Mouse (Mus musculus) embryonic facial prominence, embryonic 14.5 days (tissue): ENCODE data around the gene Wnt6. TPM values are rescaled to one million over a fixed set of nuclear protein-coding genes. Genes with fewer than 3 reads are reported as not detected.
A peak's percentile ranks its signal among the peaks of the same experiment; 100 is the strongest.

ENCODE experiments used
- ATAC-seq: fragments of 200-750 bp; cut with Nextera tagmentation; 2 replicates; pipeline ENCODE4 v1.8.0; 2017; ENCODE audit warnings: low read depth, moderate number of reproducible peaks, moderate TSS enrichment
- DNase-seq: peaks from one replicate; pipeline ENCODE4 v3.0.0-alpha.2; 2015; ENCODE audit warnings: low spot score
- H3K27ac ChIP-seq: fragments of 300-500 bp; sonication (generic); replicated peaks from 2 replicates; pipeline ENCODE4 v1.5.1; 2014; ENCODE audit warnings: low read depth, mild to moderate bottlenecking, low read length, moderate library complexity
- H3K27me3 ChIP-seq: fragments of 300-500 bp; sonication (generic); replicated peaks from 2 replicates; pipeline ENCODE4 v1.6.1; 2014; ENCODE audit warnings: low read length; ENCODE audit not compliant: control insufficient read depth, insufficient read depth
- H3K36me3 ChIP-seq: fragments of 300-500 bp; sonication (generic); 2 replicates; pipeline ENCODE4 v1.6.1; 2014; ENCODE audit warnings: low read length, mixed read lengths; ENCODE audit not compliant: control insufficient read depth, insufficient read depth
- H3K4me1 ChIP-seq: fragments of 300-500 bp; sonication (generic); 2 replicates; pipeline ENCODE4 v1.6.1; 2014; ENCODE audit warnings: antibody characterized with exemption, low read length; ENCODE audit not compliant: control insufficient read depth, insufficient read depth
- H3K4me2 ChIP-seq: fragments of 300-500 bp; sonication (generic); 2 replicates; pipeline ENCODE4 v1.6.1; 2014; ENCODE audit warnings: low read depth, mild to moderate bottlenecking, low read length, moderate library complexity, mixed read lengths
- H3K4me3 ChIP-seq: fragments of 300-500 bp; sonication (generic); 2 replicates; pipeline ENCODE4 v1.5.1; 2014; ENCODE audit warnings: low read depth, mild to moderate bottlenecking, low read length
- H3K9ac ChIP-seq: fragments of 300-500 bp; sonication (generic); 2 replicates; pipeline ENCODE4 v1.6.1; 2014; ENCODE audit warnings: low read depth, mild to moderate bottlenecking, low read length, moderate library complexity, mixed read lengths
- H3K9me3 ChIP-seq: fragments of 300-500 bp; sonication (generic); 2 replicates; pipeline ENCODE4 v1.6.1; 2016; ENCODE audit warnings: low read length; ENCODE audit not compliant: control insufficient read depth
- WGBS: fragments of 180-500 bp; shearing (Covaris S2); extraction: QIAGEN DNeasy Blood & Tissue Kit; methylation state at CpG from one replicate; pipeline ENCODE4 v1.1.7; 2014; 5-methylcytosine and 5-hydroxymethylcytosine counted together
- polyA plus RNA-seq: library from polyadenylated mRNA; unstranded; fragments of >200 nt; fragmentation: Nextera tagmentation; extraction: Ambion mirVana; gene quantifications from 2 replicates; pipeline ENCODE4 v1.2.1, GENCODE M21; 2014

Wnt6 gene
- polyA plus RNA-seq, 1 experiment from 2014 or later = 16.1 TPM

DNA sequence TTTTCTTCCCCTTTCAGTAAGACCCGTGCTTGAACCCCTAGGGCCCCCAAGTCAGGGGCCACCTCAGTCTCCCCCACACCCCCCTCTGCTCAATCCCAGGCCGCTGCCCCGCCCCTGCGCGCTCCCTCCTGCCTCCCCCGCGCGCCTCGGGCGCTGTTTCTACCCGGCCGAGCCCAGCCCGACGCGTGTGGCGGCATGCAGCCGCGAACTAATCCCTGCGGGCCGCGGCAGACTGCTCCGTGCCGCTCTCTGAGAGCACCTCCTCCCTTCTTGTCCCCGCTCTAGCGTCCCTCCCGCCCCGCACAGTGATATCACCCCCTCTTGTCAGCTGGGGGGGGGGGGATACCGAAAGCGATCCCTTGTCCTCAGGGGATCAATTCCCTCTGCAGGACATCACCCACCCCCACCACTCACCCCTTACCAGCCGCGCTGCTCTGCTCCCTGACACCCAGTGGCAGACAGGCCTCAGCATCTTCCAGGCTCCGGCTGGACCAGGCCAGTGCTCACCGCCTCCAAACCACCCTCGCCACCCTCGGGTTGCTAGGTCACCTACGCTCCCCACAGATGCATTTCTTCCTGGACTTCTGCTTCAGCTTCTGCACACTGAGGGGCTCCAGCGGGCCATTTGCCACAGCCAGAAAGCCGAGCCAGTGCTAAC, 22.9 kb downstream of the Wnt6 start:
- 1% methylated on average over 29 of the region's 38 CpGs for WGBS
- peak overlapping the region; percentile 37; the same call in 1 of the 2 replicates for H3K9ac ChIP-seq
- H3K4me1 ChIP-seq = peaks cover 42% of the 10 kb centered on the region
- peak overlapping the region; percentile 31 for H3K4me3 ChIP-seq
- DNase-seq (peak; percentile 80), ATAC-seq (peak; percentile 60)
- no peaks in the 10 kb centered on the region for H3K36me3 ChIP-seq
- H3K4me2 ChIP-seq = peak overlapping the region; percentile 54
- H3K27ac ChIP-seq = peak overlapping the region; percentile 1; the same call in 1 of the 2 replicates
- H3K9me3 ChIP-seq = no peaks in the 10 kb centered on the region
- H3K27me3 ChIP-seq = peaks cover 88% of the 10 kb centered on the region

DNA sequence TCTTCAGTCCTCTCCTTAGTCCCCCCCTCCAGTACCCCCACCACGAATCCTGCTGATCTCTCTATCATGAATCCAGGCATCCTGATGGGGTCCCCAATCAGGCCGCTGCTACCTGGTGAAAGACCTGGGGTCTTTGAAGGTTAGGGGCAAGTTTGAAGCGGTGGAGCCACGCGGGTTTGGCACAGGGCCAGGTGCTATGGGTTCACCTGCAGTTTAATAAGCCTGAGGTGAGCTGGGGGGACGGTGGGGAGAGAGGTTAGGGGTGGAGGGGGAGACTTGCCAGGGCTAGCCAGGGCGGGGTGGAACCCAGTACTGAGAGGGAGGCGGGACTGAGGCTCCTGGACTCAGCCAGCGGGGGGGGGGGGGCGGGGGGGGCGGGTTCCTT, 23.4 kb downstream of the Wnt6 start:
- no peaks in the 10 kb centered on the region for H3K36me3 ChIP-seq
- peak overlapping the region; percentile 31 for H3K4me3 ChIP-seq
- peaks cover 88% of the 10 kb centered on the region for H3K27me3 ChIP-seq
- H3K4me2 ChIP-seq = peak overlapping the region; percentile 54
- peak overlapping the region; percentile 1; the same call in 1 of the 2 replicates for H3K27ac ChIP-seq
- DNase-seq (no peak), ATAC-seq (no peak)
- no peaks in the 10 kb centered on the region for H3K9me3 ChIP-seq
- H3K4me1 ChIP-seq = peaks cover 37% of the 10 kb centered on the region
- WGBS = 6% methylated on average over 7 of the region's 11 CpGs
- H3K9ac ChIP-seq = 0 out of 2 replicates have a peak overlapping the region, but pooled peaks have one; percentile 37

DNA sequence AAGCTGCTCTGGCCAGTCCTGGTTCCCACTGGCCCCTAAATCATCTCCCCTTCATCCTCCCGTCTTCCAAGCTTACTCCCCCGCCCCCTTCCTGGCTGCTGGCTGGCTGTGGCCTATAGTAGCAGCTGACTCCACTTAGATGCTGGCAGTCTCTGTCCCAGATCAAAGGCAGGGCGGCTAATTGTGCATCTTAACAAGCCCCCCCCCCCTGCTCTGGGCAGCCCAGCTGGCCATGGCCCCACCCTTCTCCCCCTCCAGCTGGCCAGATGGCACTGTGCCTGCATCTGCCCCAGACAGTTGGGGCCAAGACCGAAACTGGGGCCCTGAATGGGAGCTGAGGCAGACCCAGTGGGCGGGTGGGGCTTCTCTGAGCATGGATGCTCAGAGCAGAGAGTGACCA, 25.8 kb downstream of the Wnt6 start:
- Histone ChIP-seq H3K36me3 (no peaks in the 10 kb centered on the region), H3K4me2 (no peak overlapping the region), H3K9ac (no peak overlapping the region), H3K27ac (no peak overlapping the region), H3K9me3 (no peaks in the 10 kb centered on the region), H3K4me1 (peaks cover 32% of the 10 kb centered on the region), H3K27me3 (peaks cover 87% of the 10 kb centered on the region), H3K4me3 (no peak overlapping the region)
- ATAC-seq = peak; percentile 55; the same call in 1 of the 2 replicates
- DNase-seq = peak; percentile 87
- WGBS = 11% methylated on average over 5 of the region's 5 CpGs

DNA sequence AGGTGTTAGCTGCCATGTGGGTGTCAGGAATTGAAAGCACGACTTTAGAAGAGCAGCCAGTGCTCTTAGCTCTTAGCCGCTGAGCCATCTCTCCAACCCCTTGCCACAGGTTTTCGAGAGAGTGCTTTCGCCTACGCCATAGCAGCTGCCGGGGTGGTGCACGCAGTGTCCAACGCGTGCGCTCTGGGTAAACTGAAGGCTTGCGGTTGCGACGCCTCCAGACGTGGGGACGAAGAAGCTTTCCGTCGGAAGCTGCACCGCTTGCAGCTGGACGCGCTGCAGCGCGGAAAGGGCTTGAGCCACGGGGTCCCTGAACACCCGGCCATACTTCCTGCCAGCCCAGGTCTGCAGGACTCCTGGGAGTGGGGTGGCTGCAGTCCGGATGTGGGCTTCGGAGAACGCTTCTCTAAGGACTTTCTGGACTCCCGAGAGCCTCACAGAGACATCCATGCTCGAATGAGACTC, 28.8 kb downstream of the Wnt6 start:
- H3K4me1 ChIP-seq = peaks cover 27% of the 10 kb centered on the region
- H3K9me3 ChIP-seq = no peaks in the 10 kb centered on the region
- 0% methylated on average over 23 of the region's 29 CpGs for WGBS
- DNase-seq = no peak
- ATAC-seq = no peak
- H3K36me3 ChIP-seq = no peaks in the 10 kb centered on the region
- H3K9ac ChIP-seq = 0 out of 2 replicates have a peak overlapping the region, but pooled peaks have one; percentile 19
- peak overlapping the region; percentile 23 for H3K4me3 ChIP-seq
- H3K27ac ChIP-seq = no peak overlapping the region
- H3K4me2 ChIP-seq = peak overlapping the region; percentile 52
- H3K27me3 ChIP-seq = peaks cover 88% of the 10 kb centered on the region

DNA sequence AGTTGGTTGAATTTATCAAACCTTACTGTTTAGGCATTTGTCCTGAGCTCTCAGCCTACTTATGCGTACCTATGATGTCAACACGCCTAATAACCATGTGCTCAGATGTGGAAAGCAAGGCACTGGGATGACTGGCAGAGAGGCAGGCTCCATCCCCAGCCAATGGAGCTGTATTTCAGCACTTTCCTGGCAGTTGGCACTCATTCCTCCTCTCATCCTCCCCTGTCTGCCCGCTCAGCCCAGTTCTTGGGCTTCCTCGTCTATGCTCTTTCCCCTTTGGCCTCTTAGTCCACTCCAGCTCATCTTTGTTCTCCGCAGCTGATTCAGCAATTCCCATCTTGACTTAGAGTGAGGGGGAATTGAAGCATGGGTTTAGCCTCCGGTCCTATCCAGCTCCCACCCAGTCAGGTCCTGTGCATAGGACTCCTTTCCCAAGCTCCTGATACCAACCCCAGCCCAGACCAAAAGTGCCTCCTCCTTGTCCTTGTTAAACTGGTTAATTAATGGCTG, 30.0 kb downstream of the Wnt6 start:
- H3K27ac ChIP-seq = no peak overlapping the region
- no peak overlapping the region for H3K4me2 ChIP-seq
- H3K4me3 ChIP-seq = no peak overlapping the region
- no peaks in the 10 kb centered on the region for H3K9me3 ChIP-seq
- ATAC-seq = no peak
- no peak overlapping the region for H3K9ac ChIP-seq
- no peak for DNase-seq
- H3K4me1 ChIP-seq = peaks cover 31% of the 10 kb centered on the region
- 27% methylated on average over 6 of the region's 6 CpGs for WGBS
- peaks cover 91% of the 10 kb centered on the region for H3K27me3 ChIP-seq
- H3K36me3 ChIP-seq = no peaks in the 10 kb centered on the region

DNA sequence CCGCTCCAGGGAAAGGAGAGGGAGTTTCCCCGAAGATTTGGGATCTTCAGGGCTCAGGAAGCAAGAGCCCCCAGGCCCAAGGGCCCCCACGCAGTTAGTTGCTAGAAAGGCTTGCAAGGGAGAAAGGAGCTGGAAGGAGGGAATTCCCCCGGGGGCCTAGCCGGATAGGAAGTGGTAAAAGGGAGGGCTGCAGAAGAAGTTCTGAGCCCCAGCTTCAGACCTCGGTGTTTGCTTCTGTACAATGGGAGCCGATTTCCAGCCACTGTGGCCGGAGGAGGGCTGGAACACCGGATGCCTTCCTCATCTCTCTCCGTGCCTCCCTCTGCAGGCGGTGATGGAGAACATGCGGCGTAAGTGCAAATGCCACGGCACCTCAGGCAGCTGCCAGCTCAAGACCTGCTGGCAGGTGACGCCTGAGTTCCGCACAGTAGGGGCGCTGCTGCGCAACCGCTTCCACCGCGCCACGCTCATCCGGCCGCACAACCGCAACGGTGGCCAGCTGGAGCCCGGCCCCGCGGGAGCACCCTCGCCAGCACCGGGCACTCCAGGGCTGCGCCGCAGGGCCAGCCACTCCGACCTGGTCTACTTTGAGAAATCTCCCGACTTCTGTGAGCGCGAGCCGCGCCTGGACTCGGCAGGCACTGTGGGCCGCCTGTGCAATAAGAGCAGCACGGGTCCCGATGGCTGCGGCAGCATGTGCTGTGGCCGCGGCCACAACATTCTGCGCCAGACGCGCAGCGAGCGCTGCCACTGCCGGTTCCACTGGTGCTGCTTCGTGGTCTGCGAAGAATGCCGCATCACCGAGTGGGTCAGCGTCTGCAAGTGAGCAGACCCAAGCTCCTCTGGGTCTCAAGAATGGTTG, 31.3 kb downstream of the Wnt6 start:
- Histone ChIP-seq H3K9ac (peak overlapping the region; percentile 62), H3K9me3 (no peaks in the 10 kb centered on the region), H3K36me3 (no peaks in the 10 kb centered on the region), H3K27me3 (peaks cover 97% of the 10 kb centered on the region), H3K4me2 (peak overlapping the region; percentile 90), H3K27ac (no peak overlapping the region), H3K4me3 (peak overlapping the region; percentile 48), H3K4me1 (peaks cover 37% of the 10 kb centered on the region)
- 1% methylated on average over 23 of the region's 57 CpGs for WGBS
- ATAC-seq (peak; percentile 41), DNase-seq (peak; percentile 85)

DNA sequence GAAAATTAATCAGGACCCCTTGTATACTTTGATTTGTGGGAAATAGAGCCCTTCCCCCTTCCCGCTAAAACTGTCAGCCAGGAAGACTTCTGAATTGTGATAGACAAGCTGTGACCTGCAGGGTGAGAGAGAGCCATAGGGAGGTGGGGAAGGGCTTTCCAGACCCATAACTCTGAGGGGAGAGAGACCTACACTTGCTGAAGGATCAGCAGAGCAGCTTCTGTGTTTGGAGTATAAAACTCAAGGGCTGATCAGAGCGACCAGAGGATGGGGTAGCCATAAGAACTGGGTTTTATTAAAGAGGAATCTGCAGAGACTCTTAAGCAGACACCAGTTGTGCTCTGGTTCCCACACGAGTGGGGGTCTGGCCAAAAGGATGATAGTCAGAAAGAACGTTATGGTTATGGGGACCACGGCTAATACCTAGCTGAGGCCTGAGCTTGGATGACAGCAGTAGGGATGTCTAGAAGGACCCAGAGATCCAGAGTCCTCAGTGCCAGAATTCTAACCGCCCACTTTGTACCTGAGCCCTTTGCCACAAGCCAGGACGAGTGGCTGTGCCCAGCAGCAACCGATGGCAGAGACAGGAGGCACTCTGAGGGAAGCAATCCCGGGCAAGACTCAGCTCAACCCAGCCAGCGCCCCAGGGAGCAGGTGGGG, 32.6 kb downstream of the Wnt6 start:
- peaks cover 42% of the 10 kb centered on the region for H3K4me1 ChIP-seq
- ATAC-seq (no peak), DNase-seq (no peak)
- H3K36me3 ChIP-seq = no peaks in the 10 kb centered on the region
- WGBS = 8% methylated on average over 10 of the region's 10 CpGs
- H3K4me3 ChIP-seq = no peak overlapping the region
- peaks cover 86% of the 10 kb centered on the region for H3K27me3 ChIP-seq
- H3K27ac ChIP-seq = no peak overlapping the region
- no peaks in the 10 kb centered on the region for H3K9me3 ChIP-seq
- H3K9ac ChIP-seq = no peak overlapping the region
- no peak overlapping the region for H3K4me2 ChIP-seq

DNA sequence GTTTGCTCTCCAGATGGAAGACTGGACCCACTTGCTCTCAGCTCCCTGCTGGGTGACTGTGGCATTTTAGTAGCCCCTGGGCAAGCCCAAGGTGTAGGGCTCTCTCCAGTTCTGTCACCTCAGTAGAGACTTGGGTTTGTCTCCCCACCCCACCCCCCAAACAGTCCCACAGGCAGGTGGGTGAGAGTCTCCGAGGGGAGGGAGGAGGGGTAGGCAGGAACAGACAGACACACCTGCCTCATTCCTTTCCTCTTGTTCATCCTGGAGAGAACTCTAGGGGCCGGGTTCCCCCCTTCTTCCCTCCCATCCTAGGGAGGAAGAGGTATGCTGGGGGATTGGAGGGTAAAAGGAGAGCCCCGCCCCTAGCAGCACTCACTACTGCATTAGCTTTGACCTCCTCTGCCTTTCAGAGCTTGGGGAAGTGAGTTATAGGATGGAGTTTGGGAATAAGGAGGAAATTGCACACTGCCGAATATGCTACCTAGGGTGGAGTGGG, 33.7 kb downstream of the Wnt6 start:
- no peak overlapping the region for H3K4me2 ChIP-seq
- WGBS = 14% methylated on average over 4 of the region's 4 CpGs

More for the DNA sequence above, 33.7 kb downstream of the Wnt6 start:
- ATAC-seq = peak; percentile 3; the same call in 1 of the 2 replicates
- no peak overlapping the region for H3K27ac ChIP-seq
- H3K27me3 ChIP-seq = peaks cover 80% of the 10 kb centered on the region
- H3K9ac ChIP-seq = no peak overlapping the region
- DNase-seq = peak; percentile 63
- no peaks in the 10 kb centered on the region for H3K36me3 ChIP-seq
- no peaks in the 10 kb centered on the region for H3K9me3 ChIP-seq
- peaks cover 40% of the 10 kb centered on the region for H3K4me1 ChIP-seq
- no peak overlapping the region for H3K4me3 ChIP-seq
